Mouse (Mus musculus) embryonic facial prominence, embryonic 12.5 days (tissue): ENCODE measurements at regions not wholly inside any gene's neighbourhood (a gene's known extent, or its start where the extent isn't known, plus 50 kb on each side); places are given as distances from the start of the nearest gene placed in this dataset.

Experiments
- ATAC-seq: fragments of 200-750 bp; cut with Nextera tagmentation; 2 replicates; pipeline ENCODE4 v1.8.0; 2017; ENCODE audit not compliant: insufficient number of reproducible peaks, insufficient read depth, low FRiP score, low TSS enrichment
- H3K27ac ChIP-seq: fragments of 300-500 bp; sonication (generic); 2 replicates; pipeline ENCODE4 v1.5.1; 2016; ENCODE audit warnings: mild to moderate bottlenecking
- H3K27me3 ChIP-seq: fragments of 300-500 bp; sonication (generic); 2 replicates; pipeline ENCODE4 v1.6.1; 2016; ENCODE audit warnings: mild to moderate bottlenecking, moderate library complexity
- H3K36me3 ChIP-seq: fragments of 300-500 bp; sonication (generic); 2 replicates; pipeline ENCODE4 v1.6.1; 2016; ENCODE audit warnings: mild to moderate bottlenecking
- H3K4me1 ChIP-seq: fragments of 300-500 bp; sonication (generic); 2 replicates; pipeline ENCODE4 v1.6.1; 2016
- H3K4me2 ChIP-seq: fragments of 300-500 bp; sonication (generic); replicated peaks from 2 replicates; pipeline ENCODE4 v1.6.1; 2016; ENCODE audit warnings: mild to moderate bottlenecking, moderate library complexity
- H3K4me3 ChIP-seq: fragments of 300-500 bp; sonication (generic); 2 replicates; pipeline ENCODE4 v1.5.1; 2016; ENCODE audit warnings: mild to moderate bottlenecking
- H3K9ac ChIP-seq: fragments of 300-500 bp; sonication (generic); 2 replicates; pipeline ENCODE4 v1.6.1; 2016; ENCODE audit warnings: mild to moderate bottlenecking, moderate library complexity
- H3K9me3 ChIP-seq: fragments of 300-500 bp; sonication (generic); 2 replicates; pipeline ENCODE4 v1.6.1; 2016; ENCODE audit warnings: mild to moderate bottlenecking, moderate library complexity
- WGBS: fragments of 180-500 bp; shearing (Covaris S2); methylation state at CpG from one replicate; pipeline ENCODE4 v1.1.7; 2016; 5-methylcytosine and 5-hydroxymethylcytosine counted together

DNA sequence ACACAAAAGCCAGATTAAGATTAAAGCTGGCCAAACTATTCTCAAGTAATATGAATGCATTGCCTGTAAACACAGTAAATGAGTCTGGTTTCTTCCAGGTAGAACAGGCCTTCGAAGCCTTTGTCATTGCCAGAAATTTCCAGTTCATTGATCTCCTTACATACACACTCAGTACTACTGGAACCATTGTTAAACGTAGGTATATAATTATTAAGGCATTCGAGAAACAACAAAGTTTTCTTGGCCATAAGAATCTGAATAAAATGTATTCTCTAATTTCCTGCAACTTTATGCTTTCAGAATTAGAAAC, 337.5 kb downstream of the Hs3st1 start:
- no peaks in the 10 kb centered on the region for H3K9me3 ChIP-seq
- H3K4me1 ChIP-seq = no peaks in the 10 kb centered on the region
- ATAC-seq = no peak
- no peak overlapping the region for H3K9ac ChIP-seq
- WGBS = 69% methylated on average over 3 of the region's 3 CpGs
- H3K4me2 ChIP-seq = no peak overlapping the region
- H3K36me3 ChIP-seq = no peaks in the 10 kb centered on the region
- no peak overlapping the region for H3K27ac ChIP-seq
- H3K4me3 ChIP-seq = no peak overlapping the region
- H3K27me3 ChIP-seq = no peaks in the 10 kb centered on the region

DNA sequence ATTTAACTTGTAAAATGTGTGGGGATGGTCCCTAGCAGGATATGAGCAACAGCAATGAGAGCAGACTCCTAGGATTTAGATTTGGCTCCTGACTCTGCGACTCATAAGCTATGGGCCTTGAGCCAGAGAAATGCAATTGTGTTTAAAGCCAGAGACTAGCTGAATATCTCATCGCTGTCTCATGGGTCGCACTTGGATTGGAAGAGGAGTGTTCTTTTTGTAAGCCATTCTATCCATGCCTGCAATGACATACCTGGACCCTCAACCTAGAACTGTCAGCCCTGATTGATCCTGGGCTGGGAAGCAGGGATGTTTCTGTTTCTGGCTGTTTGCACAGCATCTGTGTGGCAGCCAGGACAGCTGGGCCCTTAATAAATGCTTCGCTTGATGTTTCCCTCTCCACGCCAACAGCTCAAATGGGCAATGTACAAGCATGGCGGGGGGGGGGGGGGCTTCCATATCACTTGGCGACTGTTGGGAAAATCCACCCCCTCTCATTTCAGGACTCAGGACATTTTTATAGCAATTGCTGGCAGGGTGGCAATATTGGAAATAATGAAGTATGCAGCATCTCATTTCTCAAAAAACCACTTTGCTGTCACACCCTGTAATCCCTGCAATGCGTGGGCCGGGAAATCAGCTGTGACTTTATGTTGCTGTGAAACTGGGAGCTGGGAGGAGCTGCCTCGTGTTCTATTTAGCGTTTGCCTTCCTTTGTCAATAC, 338.0 kb downstream of the Hs3st1 start:
- H3K9ac ChIP-seq = no peak overlapping the region
- H3K36me3 ChIP-seq = no peaks in the 10 kb centered on the region
- H3K4me2 ChIP-seq = no peak overlapping the region
- 76% methylated on average over 11 of the region's 11 CpGs for WGBS
- H3K9me3 ChIP-seq = no peaks in the 10 kb centered on the region
- H3K4me1 ChIP-seq = no peaks in the 10 kb centered on the region
- H3K4me3 ChIP-seq = no peak overlapping the region
- H3K27ac ChIP-seq = no peak overlapping the region
- no peaks in the 10 kb centered on the region for H3K27me3 ChIP-seq
- no peak for ATAC-seq

- Histone ChIP-seq H3K4me2 (no peak overlapping the region), H3K9me3 (no peaks in the 10 kb centered on the region), H3K27ac (no peak overlapping the region), H3K27me3 (no peaks in the 10 kb centered on the region), H3K9ac (no peak overlapping the region), H3K4me1 (no peaks in the 10 kb centered on the region), H3K36me3 (no peaks in the 10 kb centered on the region), H3K4me3 (no peak overlapping the region)
- no peak for ATAC-seq
- 47% methylated on average over 2 of the region's 2 CpGs for WGBS
Measured at GRCm38 (mm10) chr5:39416597-39417023, 338.7 kb downstream of the Hs3st1 start.

- H3K9ac ChIP-seq = no peak overlapping the region
- ATAC-seq = no peak
- no peak overlapping the region for H3K4me3 ChIP-seq
- no peaks in the 10 kb centered on the region for H3K4me1 ChIP-seq
- H3K27me3 ChIP-seq = no peaks in the 10 kb centered on the region
- WGBS = 63% methylated on average over 5 of the region's 5 CpGs
- H3K4me2 ChIP-seq = no peak overlapping the region
- H3K36me3 ChIP-seq = no peaks in the 10 kb centered on the region
- no peaks in the 10 kb centered on the region for H3K9me3 ChIP-seq
- H3K27ac ChIP-seq = no peak overlapping the region
Measured at GRCm38 (mm10) chr5:39412756-39413155, 342.5 kb downstream of the Hs3st1 start.

DNA sequence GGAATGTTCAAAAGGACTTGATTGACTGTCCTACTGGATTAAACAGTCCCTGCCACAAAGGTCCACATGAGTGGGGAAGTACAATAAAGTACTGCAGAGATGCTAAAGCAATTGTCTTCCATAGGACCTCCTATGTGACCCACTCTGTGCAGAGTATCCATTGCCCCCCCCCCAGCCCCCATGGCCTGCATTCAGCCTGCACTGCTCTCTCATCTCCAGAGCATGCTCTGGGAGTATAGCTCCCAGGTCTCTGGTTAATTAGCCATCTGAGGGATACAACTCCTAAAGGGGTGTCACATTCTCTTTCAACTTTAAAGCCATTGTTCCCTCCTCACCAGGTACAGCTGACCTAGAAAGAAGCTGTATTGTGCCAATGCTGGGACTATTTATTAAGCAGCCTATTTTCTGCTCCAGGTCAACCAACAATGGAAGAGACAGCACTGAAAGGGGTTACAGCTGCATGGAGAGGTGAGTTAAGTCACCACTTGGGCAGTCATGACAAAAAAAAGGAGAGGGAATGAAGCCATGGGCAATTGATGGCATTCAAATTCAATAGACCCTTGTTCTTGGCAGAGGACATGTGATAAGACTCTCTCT, 364.8 kb downstream of the Hs3st1 start:
- H3K27ac ChIP-seq = no peak overlapping the region
- no peaks in the 10 kb centered on the region for H3K27me3 ChIP-seq
- no peak overlapping the region for H3K4me2 ChIP-seq
- no peaks in the 10 kb centered on the region for H3K9me3 ChIP-seq
- no peaks in the 10 kb centered on the region for H3K4me1 ChIP-seq
- no peak for ATAC-seq
- no peak overlapping the region for H3K4me3 ChIP-seq
- H3K36me3 ChIP-seq = no peaks in the 10 kb centered on the region
- H3K9ac ChIP-seq = no peak overlapping the region

DNA sequence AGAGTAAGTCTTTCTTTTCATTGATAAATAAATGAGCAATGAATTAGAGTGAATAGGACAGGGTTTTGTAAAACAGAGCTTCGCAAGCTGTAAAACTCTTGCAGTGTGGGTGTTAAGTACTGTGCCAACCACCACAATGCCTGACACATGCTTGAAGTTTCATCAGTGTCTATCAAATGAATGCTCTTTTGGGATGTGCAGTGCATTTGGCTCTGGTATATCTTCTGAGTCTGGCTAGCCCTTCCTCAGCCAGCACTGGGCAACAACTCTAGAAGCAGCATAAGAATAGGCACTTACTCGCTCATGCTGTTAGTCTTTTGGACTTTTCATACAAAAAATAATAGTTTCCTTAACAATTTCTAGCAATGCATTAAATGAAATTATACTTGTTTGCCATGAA, 370.9 kb downstream of the Hs3st1 start:
- Histone ChIP-seq H3K9ac (no peak overlapping the region), H3K9me3 (no peaks in the 10 kb centered on the region), H3K4me3 (no peak overlapping the region), H3K27ac (no peak overlapping the region), H3K27me3 (no peaks in the 10 kb centered on the region), H3K4me1 (no peaks in the 10 kb centered on the region), H3K4me2 (no peak overlapping the region), H3K36me3 (no peaks in the 10 kb centered on the region)
- ATAC-seq = no peak
- WGBS = 88% methylated on average over 2 of the region's 2 CpGs

DNA sequence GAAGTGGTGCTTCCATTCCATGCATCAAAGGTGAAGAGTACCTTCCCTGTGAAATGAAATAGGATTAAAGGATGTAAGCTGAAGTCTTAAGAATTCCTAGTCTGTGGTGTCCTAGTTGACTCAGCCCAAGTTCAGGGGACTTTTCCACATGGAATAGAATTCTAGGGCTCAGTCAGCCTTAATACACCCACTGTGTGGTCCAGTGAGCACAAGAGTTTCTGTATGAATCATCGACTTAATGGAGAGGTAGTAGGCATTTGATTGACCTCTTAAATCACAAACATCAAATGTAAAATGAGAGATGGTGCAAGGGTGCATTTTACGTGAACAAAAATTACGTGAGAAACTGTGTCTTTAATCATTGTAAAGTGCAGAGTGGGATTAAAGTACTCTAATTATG, 381.1 kb downstream of the Hs3st1 start:
- H3K9ac ChIP-seq = no peak overlapping the region
- H3K4me3 ChIP-seq = no peak overlapping the region
- WGBS = 91% methylated on average over 3 of the region's 3 CpGs
- H3K4me2 ChIP-seq = no peak overlapping the region
- H3K27me3 ChIP-seq = no peaks in the 10 kb centered on the region
- no peaks in the 10 kb centered on the region for H3K9me3 ChIP-seq
- no peak overlapping the region for H3K27ac ChIP-seq
- no peaks in the 10 kb centered on the region for H3K36me3 ChIP-seq
- no peak for ATAC-seq
- H3K4me1 ChIP-seq = no peaks in the 10 kb centered on the region

GRCm38 (mm10) chr5:39348680-39349079, 406.6 kb downstream of the Hs3st1 start:
- no peak for ATAC-seq
- H3K9me3 ChIP-seq = no peaks in the 10 kb centered on the region
- no peak overlapping the region for H3K4me3 ChIP-seq
- H3K27ac ChIP-seq = no peak overlapping the region
- no peaks in the 10 kb centered on the region for H3K27me3 ChIP-seq
- no peaks in the 10 kb centered on the region for H3K36me3 ChIP-seq
- no peaks in the 10 kb centered on the region for H3K4me1 ChIP-seq
- WGBS = 85% methylated on average over 3 of the region's 3 CpGs
- no peak overlapping the region for H3K9ac ChIP-seq
- H3K4me2 ChIP-seq = no peak overlapping the region

GRCm38 (mm10) chr5:39347019-39347418, 408.3 kb downstream of the Hs3st1 start:
- Histone ChIP-seq H3K27me3 (no peaks in the 10 kb centered on the region), H3K36me3 (no peaks in the 10 kb centered on the region), H3K4me3 (no peak overlapping the region), H3K4me2 (no peak overlapping the region), H3K27ac (no peak overlapping the region), H3K9ac (no peak overlapping the region), H3K4me1 (no peaks in the 10 kb centered on the region), H3K9me3 (no peaks in the 10 kb centered on the region)
- 72% methylated on average over 3 of the region's 3 CpGs for WGBS
- ATAC-seq = no peak

DNA sequence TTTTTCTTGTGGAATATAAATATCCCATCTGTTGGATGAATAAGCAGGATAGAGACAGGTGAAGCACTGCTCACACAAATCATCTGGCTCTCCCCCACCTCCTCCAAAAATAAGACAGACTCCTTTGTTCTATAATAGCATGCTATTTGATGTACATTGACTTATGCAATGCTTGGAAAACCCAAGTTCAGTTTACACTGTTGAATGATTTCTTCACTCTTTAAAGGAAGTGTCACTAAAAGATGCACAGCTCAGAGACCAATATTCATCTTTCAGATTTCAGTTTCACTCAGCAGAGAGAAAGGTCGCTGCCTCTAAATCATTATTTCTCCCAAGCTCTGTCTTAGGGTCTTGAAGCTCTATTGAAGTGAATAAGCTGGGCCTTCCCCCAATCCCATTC, 417.4 kb downstream of the Hs3st1 start:
- no peaks in the 10 kb centered on the region for H3K4me1 ChIP-seq
- H3K27ac ChIP-seq = no peak overlapping the region
- WGBS = 77% methylated on average over 1 of the region's 1 CpGs
- no peak overlapping the region for H3K4me2 ChIP-seq
- H3K9ac ChIP-seq = no peak overlapping the region
- no peaks in the 10 kb centered on the region for H3K36me3 ChIP-seq
- ATAC-seq = no peak
- no peaks in the 10 kb centered on the region for H3K9me3 ChIP-seq
- H3K4me3 ChIP-seq = no peak overlapping the region
- no peaks in the 10 kb centered on the region for H3K27me3 ChIP-seq

DNA sequence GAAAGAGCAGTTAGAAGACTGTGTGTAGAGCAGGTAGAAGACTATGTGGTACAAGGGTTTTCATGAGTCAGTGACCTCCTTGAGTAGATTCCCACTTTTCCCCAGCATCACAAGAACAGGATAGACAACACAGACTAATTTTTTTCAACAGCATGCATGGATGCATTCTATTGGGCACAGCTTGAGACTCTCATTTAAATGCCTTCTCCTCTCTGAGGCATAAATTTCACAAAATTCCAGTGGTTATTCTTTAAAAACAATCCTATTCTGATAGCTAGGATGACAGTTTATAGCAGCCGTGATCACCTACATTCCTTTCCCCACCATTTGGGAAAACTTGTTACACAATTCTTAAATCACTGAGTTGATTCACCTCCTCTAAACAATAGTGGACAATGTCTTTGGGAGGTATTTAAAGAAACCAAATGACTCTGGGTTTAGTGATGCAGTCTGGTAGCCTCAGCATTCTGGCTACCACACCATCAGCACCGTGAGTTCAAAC, 418.7 kb downstream of the Hs3st1 start:
- no peak overlapping the region for H3K4me3 ChIP-seq
- no peak overlapping the region for H3K27ac ChIP-seq
- no peaks in the 10 kb centered on the region for H3K4me1 ChIP-seq
- no peaks in the 10 kb centered on the region for H3K36me3 ChIP-seq
- no peaks in the 10 kb centered on the region for H3K27me3 ChIP-seq
- WGBS = 87% methylated on average over 2 of the region's 2 CpGs
- no peak for ATAC-seq
- no peaks in the 10 kb centered on the region for H3K9me3 ChIP-seq
- no peak overlapping the region for H3K9ac ChIP-seq
- no peak overlapping the region for H3K4me2 ChIP-seq

DNA sequence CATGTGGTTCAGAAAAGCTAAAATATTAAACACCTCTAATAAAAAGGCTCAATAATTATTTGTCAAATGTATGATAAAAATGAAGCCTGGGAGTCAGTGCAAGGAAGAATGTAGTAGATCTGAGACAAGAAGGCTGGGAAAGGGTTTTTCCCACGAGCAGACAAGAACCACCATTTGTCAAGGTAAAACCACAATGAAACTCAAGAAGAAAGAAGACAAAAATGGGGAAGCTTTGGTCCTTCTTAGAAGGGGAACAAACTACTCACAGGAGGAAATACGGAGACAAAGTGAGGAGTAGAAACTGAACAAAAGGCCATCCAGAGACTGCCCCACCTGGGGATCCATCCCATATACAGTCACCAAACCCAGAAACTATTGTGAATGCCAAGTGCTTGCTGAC, 420.0 kb downstream of the Hs3st1 start:
- H3K4me1 ChIP-seq = no peaks in the 10 kb centered on the region
- ATAC-seq = no peak
- no peaks in the 10 kb centered on the region for H3K36me3 ChIP-seq
- H3K9ac ChIP-seq = no peak overlapping the region
- H3K27ac ChIP-seq = no peak overlapping the region
- H3K27me3 ChIP-seq = no peaks in the 10 kb centered on the region
- 72% methylated on average over 2 of the region's 2 CpGs for WGBS
- no peak overlapping the region for H3K4me3 ChIP-seq
- H3K4me2 ChIP-seq = no peak overlapping the region
- H3K9me3 ChIP-seq = no peaks in the 10 kb centered on the region
